Mouse (Mus musculus): ENCODE data around the gene Arhgap6.

GRCm38 (mm10) chrX:169222357-169223062 lies 427.6 kb downstream of the Arhgap6 start:
- TF ChIP-seq POLR2A (IDR thresholded peaks at IDR 0.05; ENCODE audit: borderline replicate concordance, insufficient read depth, low read length) (no peak), CTCF (IDR thresholded peaks at IDR 0.05; ENCODE audit: borderline replicate concordance, insufficient read depth, low read depth, low read length) (no peak)
